Mouse (Mus musculus): ENCODE data around the gene Nckipsd.

Gene Nckipsd

GRCm38 (mm10) chr9:108808163-108808665 lies at the start of gene Nckipsd:
TSS of gene Nckipsd (plus strand) at chr9:108808368.
- peak; percentile 89 for DNase-seq (ENCODE audit: low spot score)

- no peak for DNase-seq (ENCODE audit: low spot score)
These were observed 49.0 kb upstream of the Nckipsd start for GRCm38 (mm10) chr9:108759121-108759520.

- DNase-seq (ENCODE audit: low spot score): peak; percentile 36
These were observed 48.4 kb upstream of the Nckipsd start for GRCm38 (mm10) chr9:108759805-108760204.

GRCm38 (mm10) chr9:108761561-108761960 lies 46.6 kb upstream of the Nckipsd start:
- no peak for DNase-seq (ENCODE audit: low spot score)

DNA sequence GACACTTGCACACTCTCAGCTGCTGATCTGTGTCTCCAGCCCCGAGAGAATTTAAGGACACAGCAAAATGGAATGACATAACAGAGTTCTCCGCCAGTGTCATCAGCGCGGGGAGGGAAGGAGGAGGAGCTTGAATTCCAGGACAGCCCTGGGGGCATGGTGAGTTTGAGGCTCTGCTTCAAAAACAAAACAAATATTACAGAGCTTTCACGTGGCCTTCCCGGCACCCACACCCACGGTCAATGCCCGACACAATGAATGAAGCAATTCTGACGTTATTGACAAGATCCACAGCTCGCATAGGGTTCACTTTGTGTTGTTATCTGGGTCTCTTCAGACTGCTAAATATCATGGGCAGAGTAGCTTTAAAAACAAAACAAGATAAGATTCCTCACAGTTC lies 43.2 kb upstream of the Nckipsd start:
- DNase-seq (ENCODE audit: low spot score): no peak

DNA sequence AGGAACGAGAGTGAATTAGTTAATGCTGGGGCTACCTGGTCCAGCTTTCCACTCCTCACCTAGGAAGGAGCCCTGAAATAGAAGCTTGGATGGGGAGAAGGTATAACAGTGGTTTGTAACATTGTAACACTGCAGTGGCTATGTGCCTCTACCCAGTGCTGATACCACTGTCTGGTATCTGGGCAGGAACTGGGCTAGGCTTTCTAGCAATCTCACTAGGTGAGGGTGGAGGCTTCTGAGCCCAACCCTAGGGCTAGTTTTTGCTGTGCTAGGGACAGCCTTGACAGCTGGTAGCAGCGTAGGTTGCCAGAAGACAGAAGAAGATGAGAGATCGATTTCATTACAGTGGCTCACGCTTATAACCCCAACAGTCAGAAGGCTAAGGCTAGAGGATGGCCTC lies 31.6 kb upstream of the Nckipsd start:
- no peak for DNase-seq (ENCODE audit: low spot score)

- no peak for DNase-seq (ENCODE audit: low spot score)
These were observed 30.9 kb upstream of the Nckipsd start for GRCm38 (mm10) chr9:108777276-108777675.

- DNase-seq (ENCODE audit: low spot score): no peak
These were observed 27.2 kb upstream of the Nckipsd start for GRCm38 (mm10) chr9:108780959-108781358.

DNA sequence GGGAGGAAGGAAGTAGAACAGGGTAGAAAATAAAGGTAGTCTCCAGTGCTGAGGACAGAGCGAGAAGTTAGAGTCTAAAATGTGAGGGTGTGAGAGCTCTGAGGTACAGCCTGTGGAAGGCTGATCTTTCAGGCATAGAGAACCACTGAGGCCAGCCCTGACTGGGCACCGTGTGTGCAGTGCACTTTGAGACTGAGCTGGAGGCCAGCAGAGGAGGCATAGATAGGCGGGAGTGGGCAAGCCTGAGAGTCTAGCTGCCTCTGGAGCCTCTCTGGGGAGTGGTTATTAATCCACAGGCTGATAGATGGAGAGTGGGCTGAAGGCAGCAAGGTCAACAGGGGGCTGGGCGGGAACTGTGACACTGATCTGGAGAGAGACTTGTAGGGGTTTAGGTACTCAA lies 26.3 kb upstream of the Nckipsd start:
- DNase-seq (ENCODE audit: low spot score): no peak

DNA sequence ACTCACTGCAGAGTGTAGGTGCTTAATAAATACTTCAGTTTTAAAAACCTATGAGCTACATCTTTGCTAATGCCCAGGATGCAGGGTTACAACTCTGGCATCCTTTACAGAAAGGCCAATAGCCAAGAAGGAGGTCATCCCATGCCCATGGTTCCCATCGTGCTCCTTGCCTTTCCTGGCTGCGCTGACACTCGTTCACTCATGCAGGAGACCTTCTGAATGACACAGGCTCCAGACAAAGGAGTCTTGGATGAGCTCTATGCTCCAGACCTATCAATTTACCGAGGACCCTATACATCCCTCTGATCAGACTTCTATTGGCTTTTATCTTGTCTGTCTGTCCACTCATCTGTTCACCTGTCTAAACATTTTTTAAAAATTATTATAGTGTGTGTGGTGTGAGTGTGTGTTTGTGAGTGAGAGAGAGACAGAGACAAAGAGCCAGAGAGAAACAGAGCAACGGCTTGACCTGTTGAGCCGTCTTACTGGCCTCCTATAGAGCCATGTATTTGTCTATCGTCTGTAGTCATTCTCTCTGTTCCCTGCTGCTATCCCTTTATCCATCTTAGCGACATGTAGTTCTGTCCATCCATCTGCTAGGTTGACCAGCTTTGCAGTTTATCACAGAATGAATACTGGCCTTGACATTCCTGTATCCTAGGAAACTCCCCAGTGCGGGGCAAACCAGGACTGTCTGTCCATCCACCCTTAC lies 25.2 kb upstream of the Nckipsd start:
- no peak for DNase-seq (ENCODE audit: low spot score)

DNA sequence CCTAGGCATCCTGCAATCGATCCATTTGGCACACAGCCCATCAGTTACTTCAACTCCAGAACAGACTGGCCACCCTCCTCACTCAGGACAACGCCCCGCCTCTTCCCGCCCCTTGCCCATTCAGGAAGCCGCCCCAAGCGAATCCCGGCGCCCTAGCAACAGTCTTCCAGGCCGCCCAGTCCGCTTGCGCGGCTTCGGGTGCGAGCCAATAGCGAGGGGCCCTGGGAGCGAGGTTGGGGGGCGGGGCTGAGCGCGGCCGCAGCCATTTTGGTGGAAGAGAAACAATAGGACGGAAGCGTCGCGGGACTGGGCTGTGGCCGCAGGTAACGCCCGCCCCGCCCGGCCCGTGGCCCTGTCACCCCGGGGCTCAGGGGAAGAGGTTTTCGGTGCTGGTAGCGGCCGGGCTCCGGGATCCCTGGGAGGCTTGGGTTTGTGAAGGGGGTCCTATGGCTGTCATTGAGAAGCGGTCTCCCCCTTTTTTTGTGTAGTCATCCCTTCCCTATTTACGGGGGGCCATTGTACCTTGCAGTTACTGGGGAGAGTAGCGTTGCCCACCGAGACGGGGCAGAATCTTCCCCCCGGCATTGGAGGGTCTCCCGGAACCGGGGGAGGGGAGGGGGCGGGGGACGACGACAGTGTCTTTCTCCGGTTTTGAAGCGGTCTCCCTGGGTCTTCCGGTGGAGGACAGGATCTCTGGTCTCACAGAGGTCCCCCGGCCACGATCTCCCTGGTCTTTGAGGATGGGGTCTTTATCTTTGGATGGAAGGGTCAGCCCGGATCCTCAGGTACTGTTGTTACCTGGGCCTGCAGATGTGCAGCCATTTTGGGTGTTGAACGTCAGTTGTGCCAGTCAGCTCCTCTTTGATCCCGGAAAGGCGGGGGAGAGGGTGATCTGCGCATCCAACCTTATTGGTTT lies 24.4 kb upstream of the Nckipsd start, which contains the start of gene Ip6k2:
Gene Ip6k2 (plus strand): TSS at position 249 of the 916 bp plus-strand sequence.
- peak; percentile 93 for DNase-seq (ENCODE audit: low spot score)

DNA sequence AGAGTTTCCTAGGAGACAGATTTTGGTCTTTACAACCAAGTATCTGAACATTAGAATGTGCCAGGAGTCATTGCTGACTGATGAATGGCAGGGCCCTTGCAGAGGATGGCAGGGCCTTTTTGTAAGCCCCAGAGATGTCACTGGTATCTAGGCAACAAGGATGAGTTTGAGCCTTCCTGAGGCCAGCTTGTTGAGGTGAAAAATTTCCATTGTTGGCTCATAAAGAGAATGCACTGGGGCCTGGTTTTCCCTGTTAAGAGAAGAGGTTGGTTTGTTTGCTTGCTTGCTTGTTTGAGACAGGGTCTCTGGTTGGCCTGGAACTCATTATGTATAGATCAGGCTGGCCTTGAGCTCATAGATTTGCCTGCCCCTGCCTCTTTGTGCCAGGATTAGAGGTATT lies 22.8 kb upstream of the Nckipsd start:
- no peak for DNase-seq (ENCODE audit: low spot score)

DNA sequence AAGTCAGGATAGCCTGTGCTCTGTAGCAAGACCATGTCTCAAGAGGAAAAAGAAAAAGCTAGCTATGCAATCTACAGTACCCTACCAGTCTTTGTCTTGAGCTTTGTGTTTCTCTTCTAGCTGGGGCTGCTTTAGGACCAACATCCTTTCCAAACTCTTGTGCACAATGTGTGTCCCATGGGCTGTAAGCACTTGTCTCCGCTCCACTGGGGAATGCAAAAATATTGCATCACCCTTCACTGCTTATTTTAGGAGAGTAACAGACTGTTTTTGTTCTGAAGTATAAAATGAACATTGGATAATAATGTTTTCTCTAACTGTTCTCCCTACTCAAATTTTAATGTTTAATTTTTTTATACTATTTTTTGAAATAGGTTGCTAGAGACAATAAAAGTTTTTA lies 21.7 kb upstream of the Nckipsd start:
- peak; percentile 37 for DNase-seq (ENCODE audit: low spot score)

- no peak for DNase-seq (ENCODE audit: low spot score)
These were observed 21.1 kb upstream of the Nckipsd start for GRCm38 (mm10) chr9:108787080-108787479.

DNA sequence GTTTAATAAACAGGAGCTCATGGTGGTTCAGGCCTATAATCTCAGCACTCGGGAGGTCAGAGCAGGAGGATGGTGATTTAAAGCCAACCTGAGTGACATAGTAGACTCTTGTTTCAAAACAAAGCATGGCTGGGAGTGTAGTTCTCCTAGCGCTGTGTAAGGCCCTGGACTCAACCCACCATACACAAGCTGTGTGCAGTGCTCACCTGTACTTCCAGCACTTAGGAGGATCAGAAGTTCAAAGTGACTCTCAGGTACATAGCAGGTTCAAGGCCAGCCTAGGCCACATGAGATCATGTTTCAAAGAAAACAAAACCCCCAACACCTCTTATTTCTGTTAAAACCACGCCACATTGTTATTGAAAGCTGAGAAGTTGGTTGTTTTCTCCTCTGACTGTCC lies 19.5 kb upstream of the Nckipsd start:
- DNase-seq (ENCODE audit: low spot score): no peak

- no peak for DNase-seq (ENCODE audit: low spot score)
These were observed 15.9 kb upstream of the Nckipsd start for GRCm38 (mm10) chr9:108792307-108792706.

DNA sequence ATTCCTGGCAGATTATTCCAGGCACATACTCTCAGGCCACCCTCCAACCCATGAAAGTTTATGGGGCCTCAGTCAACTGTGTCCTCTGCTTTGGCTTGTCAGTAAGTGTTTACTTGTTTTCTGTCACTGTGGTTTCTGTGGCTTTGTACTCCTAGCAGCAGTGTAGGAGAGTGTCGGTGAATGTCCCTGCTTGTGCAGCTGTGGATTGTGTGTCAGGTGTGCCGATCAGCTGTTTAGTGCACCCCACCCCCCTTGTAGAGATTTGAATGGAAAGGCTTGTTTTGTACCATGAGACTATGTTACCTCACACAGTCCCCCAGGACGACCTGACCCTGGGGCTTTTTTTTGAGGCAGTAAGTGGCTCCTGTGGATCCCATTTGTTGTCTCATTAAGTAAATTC lies 15.4 kb upstream of the Nckipsd start:
- DNase-seq (ENCODE audit: low spot score): no peak

DNA sequence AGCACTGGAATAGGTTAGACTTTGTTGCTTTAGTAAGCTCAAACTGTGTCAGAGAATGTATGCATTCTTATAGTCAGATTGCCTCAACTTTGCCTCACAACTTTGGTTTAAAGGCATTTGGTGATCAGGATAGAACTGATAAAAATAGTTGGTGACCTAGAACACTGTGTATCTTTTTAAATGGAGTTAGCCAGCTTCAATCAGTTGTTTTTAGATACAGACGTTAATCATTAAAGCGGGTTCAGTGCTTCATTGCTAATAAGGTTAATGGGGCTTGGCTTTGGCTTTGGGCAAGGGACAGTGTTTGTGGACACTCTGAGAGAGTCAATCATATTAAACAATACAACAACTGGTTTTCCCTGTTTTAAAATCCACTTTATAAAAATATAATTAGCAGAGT lies 12.9 kb upstream of the Nckipsd start:
- DNase-seq (ENCODE audit: low spot score): no peak

GRCm38 (mm10) chr9:108795762-108796161 lies 12.4 kb upstream of the Nckipsd start:
- DNase-seq (ENCODE audit: low spot score): peak; percentile 71

GRCm38 (mm10) chr9:108796351-108796981 lies 11.7 kb upstream of the Nckipsd start:
- peak; percentile 55 for DNase-seq (ENCODE audit: low spot score)

GRCm38 (mm10) chr9:108797477-108797876 lies 10.7 kb upstream of the Nckipsd start:
- DNase-seq (ENCODE audit: low spot score): no peak

GRCm38 (mm10) chr9:108798508-108799075 lies 9.6 kb upstream of the Nckipsd start:
- DNase-seq (ENCODE audit: low spot score): no peak

All from adipocyte (in vitro differentiated cells).